Mouse (Mus musculus): ENCODE measurements around the gene Abtb1. TPM values are rescaled to one million over a fixed set of nuclear protein-coding genes. Genes with fewer than 3 reads are reported as not detected.

Gene Abtb1
- polyA plus RNA-seq, 1 experiment from 2014 or later: 37.6 TPM

DNA sequence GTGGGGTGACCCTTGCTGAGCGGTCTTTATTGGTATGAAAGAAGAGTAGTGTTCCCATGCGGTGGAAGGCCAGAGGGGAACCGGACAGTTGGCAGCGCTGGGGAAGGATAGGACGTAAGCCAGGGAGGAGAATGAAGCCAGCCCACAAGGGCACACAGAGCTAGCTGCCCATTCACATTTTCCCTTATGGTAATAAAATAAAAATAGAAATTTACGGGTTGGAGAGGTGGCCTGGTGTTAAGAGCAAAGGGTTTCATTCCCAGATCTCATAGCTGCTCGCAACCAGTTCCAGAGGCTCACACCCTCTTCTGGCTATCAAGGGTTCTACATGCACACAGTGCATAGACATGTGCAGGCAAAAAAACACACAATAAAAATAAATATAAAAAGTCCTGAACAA is 8.2 kb upstream of the Abtb1 start:
- peaks cover 65% of the 10 kb centered on the region for H3K36me3 ChIP-seq
- no peak overlapping the region for H3K9ac ChIP-seq (replicated peaks)
- no peak for ATAC-seq (replicated peaks)
- 91% methylated on average over 7 of the region's 7 CpGs for WGBS
- H3K9me3 ChIP-seq: no peaks in the 10 kb centered on the region
- no peak overlapping the region for H3K27ac ChIP-seq (replicated peaks)
- H3K4me1 ChIP-seq: no peaks in the 10 kb centered on the region
- no peaks in the 10 kb centered on the region for H3K27me3 ChIP-seq
- no peak overlapping the region for H3K4me2 ChIP-seq (replicated peaks)
- no peak overlapping the region for H3K4me3 ChIP-seq

DNA sequence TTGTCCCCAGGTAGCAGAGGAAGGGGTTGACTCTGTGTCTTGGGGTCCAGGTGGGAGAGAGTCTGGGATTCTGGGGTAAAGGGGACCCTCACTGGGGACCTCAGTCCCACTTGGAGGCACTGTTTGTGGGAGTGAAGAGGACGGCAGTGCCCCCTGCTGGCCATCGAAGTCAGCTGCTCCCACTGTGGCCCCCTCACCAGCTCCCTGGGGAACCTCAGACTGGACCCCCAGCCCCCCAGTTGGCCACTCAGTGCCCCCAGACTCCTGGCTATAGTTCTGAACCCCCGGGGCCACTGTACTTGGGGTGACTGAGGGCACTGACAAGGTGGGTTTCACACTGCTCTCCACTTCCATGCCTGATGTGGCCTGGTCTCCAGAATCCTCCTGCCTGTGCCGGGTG is 7.5 kb upstream of the Abtb1 start:
- Histone ChIP-seq H3K9me3 (no peaks in the 10 kb centered on the region), H3K36me3 (peaks cover 61% of the 10 kb centered on the region), H3K4me2 (replicated peaks) (no peak overlapping the region), H3K4me1 (no peaks in the 10 kb centered on the region), H3K4me3 (no peak overlapping the region), H3K9ac (replicated peaks) (no peak overlapping the region), H3K27ac (replicated peaks) (no peak overlapping the region), H3K27me3 (no peaks in the 10 kb centered on the region)
- ATAC-seq (replicated peaks): no peak
- WGBS: 60% methylated on average over 4 of the region's 4 CpGs

DNA sequence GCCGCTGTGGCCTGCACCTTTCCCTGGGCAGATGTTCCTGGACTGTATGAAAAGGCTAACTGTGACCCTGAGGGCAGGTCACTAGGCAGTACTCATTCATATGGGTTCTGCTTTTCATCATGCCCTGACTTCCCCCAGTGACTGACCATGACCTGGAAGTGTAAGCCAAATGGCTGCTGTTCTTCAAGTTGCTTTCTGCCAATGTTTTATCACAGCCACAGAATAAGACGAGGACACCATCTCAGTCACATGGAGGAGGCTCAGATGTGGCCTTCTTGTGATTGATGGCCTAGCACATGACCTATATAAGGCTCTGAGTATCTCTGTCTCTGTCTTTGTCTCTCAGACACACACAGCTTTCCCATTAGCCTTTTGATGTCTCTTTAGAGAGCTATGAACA is 5.8 kb upstream of the Abtb1 start:
- Histone ChIP-seq H3K36me3 (peaks cover 55% of the 10 kb centered on the region), H3K27ac (replicated peaks) (no peak overlapping the region), H3K9me3 (no peaks in the 10 kb centered on the region), H3K4me3 (no peak overlapping the region), H3K27me3 (no peaks in the 10 kb centered on the region), H3K4me1 (peaks cover 4% of the 10 kb centered on the region), H3K4me2 (replicated peaks) (no peak overlapping the region), H3K9ac (replicated peaks) (no peak overlapping the region)
- ATAC-seq (replicated peaks): no peak
- 82% methylated on average over 2 of the region's 2 CpGs for WGBS

DNA sequence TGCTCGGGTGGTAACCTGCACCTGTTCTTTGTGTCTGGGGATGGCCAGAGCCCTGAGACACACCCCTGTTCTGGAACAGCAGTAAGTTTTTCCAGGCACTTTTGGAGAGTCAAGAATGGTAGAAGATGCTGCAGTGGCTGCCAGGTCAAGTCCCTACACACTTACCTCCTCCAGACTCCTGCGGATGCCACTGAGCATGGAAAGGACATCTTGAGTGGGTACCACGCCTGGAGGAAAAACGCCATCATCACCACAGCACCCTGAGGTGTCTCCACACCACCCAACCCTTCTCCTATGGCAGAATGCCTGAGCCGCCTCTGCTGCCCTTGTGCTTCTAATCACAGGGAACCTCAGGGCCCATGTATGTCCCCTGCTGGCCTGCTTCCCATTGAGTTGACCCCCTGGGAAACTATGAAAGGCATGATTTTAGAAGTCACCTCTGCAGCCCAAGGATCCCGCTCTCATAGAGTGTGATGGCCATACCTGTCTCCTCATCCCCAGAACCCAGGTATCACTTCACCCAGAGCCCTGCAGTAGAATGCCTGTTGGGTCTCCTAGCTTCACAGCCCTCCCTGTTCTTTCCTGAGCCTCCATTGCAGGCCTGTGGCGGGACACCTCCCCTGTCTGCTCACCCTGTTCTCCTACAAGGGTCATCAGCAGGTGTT is 3.2 kb upstream of the Abtb1 start:
- Histone ChIP-seq H3K9ac (replicated peaks) (no peak overlapping the region), H3K4me3 (no peak overlapping the region), H3K4me2 (replicated peaks) (no peak overlapping the region), H3K36me3 (peaks cover 49% of the 10 kb centered on the region), H3K4me1 (peaks cover 19% of the 10 kb centered on the region), H3K27me3 (no peaks in the 10 kb centered on the region), H3K9me3 (no peaks in the 10 kb centered on the region), H3K27ac (replicated peaks) (no peak overlapping the region)
- 85% methylated on average over 7 of the region's 7 CpGs for WGBS
- ATAC-seq (replicated peaks): no peak

DNA sequence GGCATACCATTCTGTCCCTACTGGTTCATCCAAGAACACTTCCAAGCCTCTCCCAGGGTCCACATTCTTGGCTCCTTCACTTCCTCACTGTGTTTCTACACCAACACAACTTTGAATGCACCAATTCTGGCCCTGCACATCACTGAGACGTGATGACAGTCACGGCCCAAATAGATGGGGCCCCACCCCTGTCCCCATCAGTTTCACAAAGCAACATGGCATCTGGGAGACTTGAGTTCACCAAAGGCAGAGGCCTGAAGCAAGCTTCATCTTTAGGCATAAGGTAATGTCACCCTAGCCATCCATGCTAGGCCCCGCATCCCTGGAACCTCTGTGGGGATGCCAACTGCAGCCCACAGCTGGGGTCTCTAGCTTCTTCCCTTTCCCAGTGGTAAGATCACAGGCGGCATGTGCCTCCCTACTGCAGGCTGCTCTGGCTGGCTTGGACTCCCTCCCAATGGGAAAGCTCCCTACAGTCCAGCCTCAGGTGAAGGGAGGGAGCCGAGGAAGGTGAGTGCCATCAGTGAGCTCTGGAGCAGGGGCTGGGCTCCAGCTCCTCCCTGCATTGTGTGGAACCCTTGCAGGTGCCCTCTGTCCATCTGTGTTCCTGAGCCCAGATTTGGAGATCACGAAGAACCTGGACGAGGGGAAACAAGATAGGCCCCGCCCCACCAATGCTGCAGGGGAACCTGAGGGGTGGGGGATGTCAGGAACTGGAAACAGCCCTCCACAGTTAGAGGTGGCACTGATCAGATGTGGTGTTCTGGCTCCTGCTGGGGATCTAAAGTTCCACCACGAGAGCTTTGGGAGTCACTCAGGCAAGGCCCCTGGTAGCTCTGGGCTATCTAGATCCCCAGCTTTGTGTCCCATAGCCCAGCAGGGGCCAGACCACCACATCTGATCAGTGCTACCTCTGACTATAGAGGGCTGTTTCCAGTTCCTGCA is 2.3 kb upstream of the Abtb1 start:
- H3K27ac ChIP-seq (replicated peaks): 0 out of 2 replicates have a peak overlapping the region, but pooled peaks have one; percentile 3
- no peak overlapping the region for H3K4me3 ChIP-seq
- no peak for ATAC-seq (replicated peaks)
- peaks cover 21% of the 10 kb centered on the region for H3K4me1 ChIP-seq
- peaks cover 44% of the 10 kb centered on the region for H3K36me3 ChIP-seq
- H3K9ac ChIP-seq (replicated peaks): no peak overlapping the region
- WGBS: 77% methylated on average over 9 of the region's 9 CpGs
- no peak overlapping the region for H3K4me2 ChIP-seq (replicated peaks)
- H3K9me3 ChIP-seq: no peaks in the 10 kb centered on the region
- H3K27me3 ChIP-seq: no peaks in the 10 kb centered on the region

DNA sequence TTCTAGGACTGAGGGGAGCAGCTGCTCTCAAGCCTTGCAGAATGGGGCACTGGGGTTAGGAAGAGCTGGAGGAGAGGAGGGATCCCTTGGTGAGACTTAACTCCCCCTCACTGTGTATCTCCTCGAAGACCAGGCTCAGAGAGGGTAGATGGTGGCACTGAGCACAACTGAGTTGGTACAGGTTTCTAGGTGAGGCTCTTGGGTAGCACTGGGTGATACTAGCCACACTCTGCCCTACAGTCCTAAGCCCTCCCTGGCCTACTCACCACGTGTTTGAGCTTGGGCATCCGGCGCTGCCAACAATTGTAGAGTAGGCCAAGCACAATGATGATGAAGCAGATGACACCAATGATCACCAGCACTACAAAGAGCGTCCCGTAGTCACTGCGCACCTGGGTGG is 1.5 kb upstream of the Abtb1 start:
- H3K27ac ChIP-seq (replicated peaks): peak overlapping the region; percentile 82; the same call in 1 of the 2 replicates
- peak overlapping the region; percentile 67; the same call in 1 of the 2 replicates for H3K4me3 ChIP-seq
- no peak for ATAC-seq (replicated peaks)
- WGBS: 71% methylated on average over 7 of the region's 7 CpGs
- peaks cover 21% of the 10 kb centered on the region for H3K4me1 ChIP-seq
- no peak overlapping the region for H3K4me2 ChIP-seq (replicated peaks)
- no peak overlapping the region for H3K9ac ChIP-seq (replicated peaks)
- no peaks in the 10 kb centered on the region for H3K9me3 ChIP-seq
- H3K36me3 ChIP-seq: peaks cover 38% of the 10 kb centered on the region
- H3K27me3 ChIP-seq: no peaks in the 10 kb centered on the region

DNA sequence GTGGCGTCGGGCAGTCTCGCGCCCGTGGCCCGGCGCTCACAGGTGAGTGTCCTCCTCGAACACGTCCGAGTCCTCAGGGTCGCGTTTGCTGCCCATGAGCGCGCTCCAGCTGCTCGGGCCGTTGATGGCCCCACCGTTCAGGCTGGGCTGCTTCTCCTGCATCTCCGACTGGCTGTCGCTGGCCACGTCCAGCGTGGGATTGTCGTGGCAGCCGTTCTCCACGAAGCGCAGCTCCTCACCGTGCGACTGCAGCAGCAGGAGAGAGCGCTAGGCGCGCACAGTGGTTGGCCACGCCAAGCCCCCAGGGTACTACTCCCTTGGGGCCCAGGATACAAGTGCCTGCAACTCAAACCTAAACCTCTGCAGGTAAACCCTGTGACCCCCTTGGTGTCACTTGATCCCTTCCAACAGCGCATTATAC is 957 bp upstream of the Abtb1 start:
- Histone ChIP-seq H3K4me1 (peaks cover 21% of the 10 kb centered on the region), H3K9ac (replicated peaks) (peak overlapping the region; percentile 52), H3K27me3 (no peaks in the 10 kb centered on the region), H3K36me3 (peaks cover 38% of the 10 kb centered on the region), H3K4me2 (replicated peaks) (peak overlapping the region; percentile 86), H3K9me3 (no peaks in the 10 kb centered on the region), H3K4me3 (peak overlapping the region; percentile 67), H3K27ac (replicated peaks) (peak overlapping the region; percentile 82)
- peak; percentile 9 for ATAC-seq (replicated peaks)
- under 1% methylated on average over 19 of the region's 32 CpGs for WGBS

DNA sequence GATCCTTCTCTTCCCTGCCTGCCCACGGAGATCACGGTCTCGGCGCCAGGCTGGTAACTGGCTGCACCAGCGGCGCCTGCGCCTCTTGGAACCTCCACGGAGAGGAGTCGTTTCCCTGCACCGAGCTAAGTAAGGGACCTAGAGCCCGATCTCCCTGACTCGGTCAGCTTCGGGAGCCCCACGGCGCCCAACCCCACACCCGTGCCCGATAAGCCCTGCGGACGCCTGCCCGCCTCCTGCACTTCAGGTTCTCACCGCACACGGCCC is 337 bp downstream of the Abtb1 start:
- Histone ChIP-seq H3K4me1 (peaks cover 21% of the 10 kb centered on the region), H3K27ac (replicated peaks) (peak overlapping the region; percentile 82), H3K27me3 (no peaks in the 10 kb centered on the region), H3K9me3 (no peaks in the 10 kb centered on the region), H3K4me2 (replicated peaks) (peak overlapping the region; percentile 86), H3K4me3 (peak overlapping the region; percentile 67), H3K36me3 (peaks cover 30% of the 10 kb centered on the region), H3K9ac (replicated peaks) (peak overlapping the region; percentile 90)
- 3% methylated on average over 22 of the region's 22 CpGs for WGBS
- peak; percentile 35 for ATAC-seq (replicated peaks)

DNA sequence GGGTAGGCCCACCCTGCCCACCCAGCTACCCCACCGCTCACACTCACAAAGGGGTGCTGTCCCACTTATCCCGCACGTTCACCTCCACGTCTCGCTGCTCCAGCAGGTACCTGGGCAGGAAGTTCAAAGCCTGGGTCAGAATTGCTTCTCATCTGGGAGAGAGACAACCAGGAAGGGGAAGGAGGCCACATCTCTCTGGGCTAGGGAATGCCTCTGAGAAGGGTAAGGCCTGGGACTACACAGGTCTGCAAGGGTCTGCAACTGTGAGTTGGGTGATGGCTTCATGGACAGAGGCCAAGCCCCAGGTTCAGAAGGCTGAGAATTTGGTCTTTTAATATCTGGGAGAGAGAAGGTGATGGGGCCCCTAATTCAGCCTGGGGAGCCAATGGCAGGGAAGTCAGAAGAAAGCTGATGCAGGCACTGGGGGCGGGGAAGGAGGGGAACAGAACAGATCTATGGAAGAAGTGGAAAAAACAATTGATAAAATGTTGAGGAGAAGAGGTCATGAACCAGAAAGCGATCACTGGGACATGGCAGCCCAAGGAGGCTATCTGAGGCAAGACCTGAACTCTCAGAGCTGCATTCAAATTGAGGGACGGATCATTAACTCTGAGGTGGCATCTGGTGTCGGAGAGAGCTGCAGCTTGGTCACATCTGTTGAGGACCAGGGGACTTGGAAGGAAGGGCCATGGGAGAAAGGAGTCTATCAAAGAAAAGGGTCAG is 832 bp downstream of the Abtb1 start:
- peaks cover 27% of the 10 kb centered on the region for H3K36me3 ChIP-seq
- H3K9ac ChIP-seq (replicated peaks): peak overlapping the region; percentile 90
- ATAC-seq (replicated peaks): no peak
- peak overlapping the region; percentile 67 for H3K4me3 ChIP-seq
- H3K4me1 ChIP-seq: peaks cover 21% of the 10 kb centered on the region
- no peaks in the 10 kb centered on the region for H3K27me3 ChIP-seq
- H3K9me3 ChIP-seq: no peaks in the 10 kb centered on the region
- H3K27ac ChIP-seq (replicated peaks): peak overlapping the region; percentile 82
- peak overlapping the region; percentile 86 for H3K4me2 ChIP-seq (replicated peaks)
- 61% methylated on average over 9 of the region's 9 CpGs for WGBS

DNA sequence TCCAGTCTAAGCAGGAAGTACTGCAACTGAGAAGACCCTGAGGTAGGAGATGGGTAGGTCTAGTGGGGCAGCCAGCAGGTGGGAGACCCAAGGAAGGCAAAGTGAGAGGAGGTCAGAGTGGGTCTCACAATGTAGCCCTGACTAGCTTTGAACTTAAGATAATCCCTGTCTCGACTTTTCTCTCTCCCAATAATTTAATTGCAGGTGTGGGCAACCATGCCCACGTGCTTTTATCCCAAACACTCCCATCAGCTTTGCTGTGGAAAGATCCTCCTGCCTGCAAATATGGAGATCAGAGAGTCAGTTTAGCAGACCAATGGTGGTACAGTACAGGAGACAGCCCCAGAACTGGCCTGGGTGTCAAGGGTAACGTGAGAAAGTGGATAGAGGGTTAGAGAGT is 1.6 kb downstream of the Abtb1 start:
- no peak overlapping the region for H3K4me2 ChIP-seq (replicated peaks)
- no peak for ATAC-seq (replicated peaks)
- peaks cover 21% of the 10 kb centered on the region for H3K4me1 ChIP-seq
- no peaks in the 10 kb centered on the region for H3K27me3 ChIP-seq
- no peak overlapping the region for H3K9ac ChIP-seq (replicated peaks)
- peaks cover 20% of the 10 kb centered on the region for H3K36me3 ChIP-seq
- no peak overlapping the region for H3K4me3 ChIP-seq
- WGBS: 80% methylated on average over 3 of the region's 3 CpGs
- H3K27ac ChIP-seq (replicated peaks): no peak overlapping the region
- H3K9me3 ChIP-seq: no peaks in the 10 kb centered on the region

DNA sequence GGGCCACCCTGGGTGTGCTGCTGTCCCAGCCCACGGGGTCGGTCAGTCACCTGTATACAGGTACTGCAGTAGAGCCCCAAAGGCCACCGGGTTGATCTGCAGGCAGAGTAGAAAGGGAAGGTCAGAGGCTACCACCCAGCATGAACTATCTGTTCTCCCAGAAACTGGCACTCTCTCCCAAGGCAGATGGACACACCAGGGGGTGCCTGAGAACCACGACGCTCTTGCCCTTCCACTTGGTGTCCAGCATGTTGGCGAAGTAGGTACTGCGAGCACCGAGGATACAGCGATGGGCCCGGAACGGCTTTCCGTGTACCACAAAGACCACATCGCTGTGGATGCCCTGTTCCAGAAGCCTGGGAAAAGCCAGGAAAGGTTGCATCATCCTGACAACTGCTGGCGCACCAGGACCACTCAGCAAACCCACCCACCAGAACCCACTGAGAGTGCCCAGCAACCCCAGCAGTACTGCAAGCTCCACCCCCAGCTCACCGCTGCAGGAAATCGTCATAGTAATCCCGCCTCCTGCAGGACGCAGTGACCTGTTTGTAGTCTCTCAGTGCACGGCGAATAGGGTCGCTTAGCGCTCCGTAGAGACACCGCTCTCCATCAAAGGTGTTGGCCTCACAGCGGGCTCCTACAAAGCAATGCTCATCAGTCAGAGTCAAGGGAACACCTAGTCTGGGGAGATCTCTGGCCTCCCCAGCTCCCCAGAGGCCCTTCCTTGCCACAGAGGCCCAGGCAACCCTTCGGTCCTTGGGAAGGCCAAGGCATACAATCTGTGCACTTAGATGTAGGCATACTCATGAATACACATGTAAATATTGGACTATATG is 2.4 kb downstream of the Abtb1 start:
- Histone ChIP-seq H3K9me3 (no peaks in the 10 kb centered on the region), H3K4me2 (replicated peaks) (no peak overlapping the region), H3K27ac (replicated peaks) (no peak overlapping the region), H3K9ac (replicated peaks) (no peak overlapping the region), H3K27me3 (no peaks in the 10 kb centered on the region), H3K4me3 (no peak overlapping the region), H3K36me3 (peaks cover 14% of the 10 kb centered on the region), H3K4me1 (peaks cover 21% of the 10 kb centered on the region)
- WGBS: 79% methylated on average over 26 of the region's 26 CpGs
- ATAC-seq (replicated peaks): no peak

Data from forebrain, embryonic 15.5 days (tissue).